Mouse (Mus musculus) E14TG2a.4 (cell line): ENCODE results near the gene Cyp11a1.

Experiments
- CTCF ChIP-seq: conservative IDR thresholded peaks from 2 replicates; pipeline ENCODE4 v1.5.1; 2014; ENCODE audit warnings: low read length
- NANOG ChIP-seq: IDR thresholded peaks from 2 replicates; pipeline ENCODE4 v1.6.1; 2014; ENCODE audit warnings: borderline replicate concordance, low read length, mixed read lengths
- POU5F1 ChIP-seq: IDR thresholded peaks from 2 replicates; pipeline ENCODE4 v1.6.1; 2014; ENCODE audit warnings: low read length, borderline replicate concordance

- TF ChIP-seq CTCF (no peak), POU5F1 (no peak), NANOG (no peak)
Observed at GRCm38 (mm10) chr9:57964528-57965250, 41.5 kb upstream of the Cyp11a1 start.
